9 mouse cellular contexts compared by ENCODE assay signal in the genomic region with DNA sequence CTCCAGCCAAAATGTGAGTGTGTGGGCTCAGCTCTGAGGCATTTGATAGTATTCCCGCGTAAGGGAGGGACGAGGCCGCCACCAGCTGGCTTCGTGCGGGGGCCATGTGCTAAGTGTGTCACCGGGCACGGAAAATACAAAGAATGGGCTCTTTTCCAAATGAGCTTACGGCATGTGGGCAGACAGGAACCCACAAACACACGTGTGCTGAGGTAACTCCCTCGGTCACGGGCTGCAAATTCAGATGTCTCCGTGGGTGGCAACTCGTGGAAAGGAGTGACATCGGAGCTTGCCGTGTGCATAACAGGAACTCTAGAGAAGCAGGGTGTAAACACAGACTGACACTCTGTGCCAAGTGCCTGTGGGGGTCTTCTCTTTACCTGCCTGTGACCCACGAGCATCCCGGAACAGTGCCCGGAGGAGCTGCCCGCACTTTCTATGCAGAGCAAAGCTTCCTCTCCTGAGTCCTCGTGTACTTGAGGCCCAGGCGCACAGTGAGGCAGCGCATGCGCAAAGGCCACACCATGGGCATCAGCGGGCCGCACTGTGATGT.
DNase-seq lines count a peak whose midpoint lies in the region; ATAC-seq and TF ChIP-seq lines count a peak whose summit lies in the region.
"Had no signal": no experiment of that assay in that cellular context is flagged by ENCODE, and none has a peak within 500 bp of the region (broad histone marks: within the 10 kb centered on the region; RNA-seq: fewer than 3 reads in every experiment).

No protein-coding gene starts in this region.

- peak; percentile 26 to 31 for DNase-seq in heart, adult 9 months (ENCODE audit: low spot score in 2 of 2)
- peak; percentile 67 for DNase-seq in brain, embryonic 14.5 days (ENCODE audit: low read depth)
- DNase-seq in frontal cortex, postnatal 10 days (ENCODE audit: low spot score in 2 of 2), result peak; percentile 49 to 75
- peak; percentile 23 to 24 for DNase-seq in layer of hippocampus, postnatal 25 days (ENCODE audit: extremely low spot score in 1 of 2, low spot score in 1 of 2)
- DNase-seq in adrenal gland, adult 2 months, result no peak
- DNase-seq in thymus, postnatal 0 days (ENCODE audit: low spot score), result no peak

- no peak for TF ChIP-seq CTCF in brain, embryonic 14.5 days (IDR thresholded peaks at IDR 0.05; ENCODE audit: borderline replicate concordance, extremely low read depth, insufficient read depth, insufficient read length)

- WGBS in heart, embryonic 11.5 days (ENCODE audit: insufficient replicate concordance), result 86% methylated on average over 26 of the region's 26 CpGs
- 66% methylated on average over 26 of the region's 26 CpGs for WGBS in stomach, embryonic 16.5 days

- H3K4me1 ChIP-seq in heart, embryonic 11.5 days (ENCODE audit: control insufficient read depth, insufficient read depth, low read length), result peaks cover 3% of the 10 kb centered on the region; the same call in 1 of the 2 replicates
- peaks cover 20% of the 10 kb centered on the region; the same call in 1 of the 2 replicates for H3K4me1 ChIP-seq in stomach, embryonic 16.5 days (ENCODE audit: control insufficient read depth, insufficient read depth, low read length)

- no peak overlapping the region for H3K4me2 ChIP-seq in heart, embryonic 11.5 days
- peak overlapping the region; percentile 28; the same call in 1 of the 2 replicates for H3K4me2 ChIP-seq in stomach, embryonic 16.5 days (ENCODE audit: low read depth, low read length)

- no peaks in the 10 kb centered on the region for H3K9me3 ChIP-seq in heart, embryonic 11.5 days (replicated peaks; ENCODE audit: control insufficient read depth, low read length)
- no peaks in the 10 kb centered on the region for H3K9me3 ChIP-seq in stomach, embryonic 16.5 days (replicated peaks; ENCODE audit: control insufficient read depth, low read length)
- H3K9me3 ChIP-seq: G1E had no signal

- ATAC-seq in heart, embryonic 11.5 days (replicated peaks; ENCODE audit: insufficient number of reproducible peaks, low FRiP score, low TSS enrichment), result no peak
- peak; percentile 31; the same call in 1 of the 2 replicates for ATAC-seq in stomach, embryonic 16.5 days (ENCODE audit: insufficient read depth, low FRiP score)

- H3K27me3 ChIP-seq in heart, embryonic 11.5 days (ENCODE audit: control insufficient read depth, insufficient read depth, low read length), result no peaks in the 10 kb centered on the region
- H3K27me3 ChIP-seq in stomach, embryonic 16.5 days (ENCODE audit: control insufficient read depth, insufficient read depth, low read length), result no peaks in the 10 kb centered on the region

- no peak for TF ChIP-seq POLR2A in brain, embryonic 14.5 days (IDR thresholded peaks at IDR 0.05; ENCODE audit: borderline replicate concordance, extremely low read depth, insufficient read depth, insufficient read length, poor library complexity, severe bottlenecking)

- H3K27ac ChIP-seq in heart, embryonic 11.5 days (ENCODE audit: low read depth, low read length), result no peak overlapping the region
- H3K27ac ChIP-seq in stomach, embryonic 16.5 days (ENCODE audit: low read length), result peak overlapping the region; percentile 61

- no peak overlapping the region for H3K9ac ChIP-seq in heart, embryonic 11.5 days (ENCODE audit: low read depth, low read length)
- no peak overlapping the region for H3K9ac ChIP-seq in stomach, embryonic 16.5 days (ENCODE audit: low read length)

- no peak overlapping the region for H3K4me3 ChIP-seq in heart, embryonic 11.5 days (ENCODE audit: low read depth, low read length)
- H3K4me3 ChIP-seq in stomach, embryonic 16.5 days (replicated peaks; ENCODE audit: low read length), result no peak overlapping the region

- H3K36me3 ChIP-seq in heart, embryonic 11.5 days (ENCODE audit: control insufficient read depth, insufficient read depth, low read length), result no peaks in the 10 kb centered on the region
- H3K36me3 ChIP-seq in stomach, embryonic 16.5 days (ENCODE audit: control insufficient read depth, insufficient read depth, low read length), result no peaks in the 10 kb centered on the region
- H3K36me3 ChIP-seq: G1E had no signal

Comparison
In these comparisons a context has a peak if more than half of its experiments do, and no peak if none do; other contexts are left out.
1. DNase-seq: peak in heart, adult 9 months (2 of 2), brain, embryonic 14.5 days (single experiment), frontal cortex, postnatal 10 days (2 of 2) and layer of hippocampus, postnatal 25 days (2 of 2); none in adrenal gland, adult 2 months (single experiment) and thymus, postnatal 0 days (single experiment).